Mouse (Mus musculus): ENCODE measurements around the gene Snx29. TPM values are rescaled to one million over a fixed set of nuclear protein-coding genes. Genes with fewer than 3 reads are reported as not detected.

Gene Snx29
- polyA plus RNA-seq, 1 experiment from 2014 or later, result 16.0 TPM

DNA sequence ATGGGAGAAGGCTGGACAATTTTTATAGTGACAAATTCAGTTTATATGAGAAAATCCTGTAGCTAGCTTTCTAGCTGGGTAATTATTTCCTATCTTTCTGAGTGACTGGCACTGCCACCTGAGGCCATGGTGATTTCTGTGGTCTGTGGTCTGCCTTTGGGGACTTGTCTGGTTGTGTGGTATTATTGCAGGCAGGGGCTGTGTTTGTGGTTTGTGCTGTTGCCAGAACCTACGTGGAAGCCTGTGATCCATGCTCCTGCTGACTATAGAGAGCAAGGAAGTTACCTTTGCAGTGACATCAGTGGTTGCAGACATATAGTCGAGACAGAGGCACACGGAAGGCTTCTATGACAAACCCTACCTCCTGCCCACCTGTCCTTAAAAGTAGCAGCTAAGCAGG lies 298.3 kb downstream of the Snx29 start:
- Histone ChIP-seq H3K4me2 (replicated peaks) (no peak overlapping the region), H3K9ac (no peak overlapping the region), H3K27me3 (no peaks in the 10 kb centered on the region), H3K9me3 (0 out of 2 replicates have a peak, but pooled peaks cover 5% of the 10 kb centered on the region), H3K36me3 (no peaks in the 10 kb centered on the region), H3K4me1 (no peaks in the 10 kb centered on the region), H3K27ac (no peak overlapping the region), H3K4me3 (no peak overlapping the region)
- WGBS, result 87% methylated on average over 3 of the region's 3 CpGs
- ATAC-seq (ENCODE audit: insufficient number of reproducible peaks, insufficient read depth, low FRiP score, low TSS enrichment), result no peak

GRCm38 (mm10) chr16:11621664-11622063 lies 299.0 kb downstream of the Snx29 start:
- Histone ChIP-seq H3K4me3 (no peak overlapping the region), H3K27me3 (no peaks in the 10 kb centered on the region), H3K27ac (no peak overlapping the region), H3K9ac (no peak overlapping the region), H3K9me3 (0 out of 2 replicates have a peak, but pooled peaks cover 3% of the 10 kb centered on the region), H3K36me3 (no peaks in the 10 kb centered on the region), H3K4me1 (no peaks in the 10 kb centered on the region), H3K4me2 (replicated peaks) (no peak overlapping the region)
- WGBS, result 85% methylated on average over 1 of the region's 1 CpGs
- no peak; the same call in 1 of the 2 replicates for ATAC-seq (ENCODE audit: insufficient number of reproducible peaks, insufficient read depth, low FRiP score, low TSS enrichment)

- Histone ChIP-seq H3K9ac (no peak overlapping the region), H3K27me3 (no peaks in the 10 kb centered on the region), H3K4me3 (no peak overlapping the region), H3K9me3 (no peaks in the 10 kb centered on the region), H3K36me3 (no peaks in the 10 kb centered on the region), H3K27ac (no peak overlapping the region), H3K4me2 (replicated peaks) (no peak overlapping the region), H3K4me1 (no peaks in the 10 kb centered on the region)
- 86% methylated on average over 3 of the region's 3 CpGs for WGBS
- ATAC-seq (ENCODE audit: insufficient number of reproducible peaks, insufficient read depth, low FRiP score, low TSS enrichment), result no peak
Observed at GRCm38 (mm10) chr16:11623032-11623431, 300.3 kb downstream of the Snx29 start.

DNA sequence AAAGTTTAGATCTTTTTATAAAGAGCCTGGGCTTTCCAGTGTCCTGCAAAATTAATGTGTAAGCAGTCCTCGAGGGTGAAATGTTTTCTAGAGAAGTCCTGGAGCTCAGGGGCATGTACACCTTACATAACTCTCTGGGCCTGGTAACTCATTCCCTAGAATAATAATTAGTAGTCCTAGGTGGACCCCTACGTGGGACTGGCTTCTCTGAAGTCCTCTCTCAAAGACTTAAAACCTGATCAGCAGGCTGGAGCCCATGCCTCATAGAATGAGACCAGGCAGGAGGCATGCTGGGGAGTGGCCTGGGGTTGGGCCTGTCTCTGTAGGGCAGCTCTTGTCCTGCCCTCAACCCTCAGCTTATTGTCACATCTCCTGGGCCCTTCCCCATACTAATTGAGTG lies 301.4 kb downstream of the Snx29 start:
- H3K4me2 ChIP-seq (replicated peaks), result no peak overlapping the region
- no peaks in the 10 kb centered on the region for H3K4me1 ChIP-seq
- no peaks in the 10 kb centered on the region for H3K27me3 ChIP-seq
- ATAC-seq (ENCODE audit: insufficient number of reproducible peaks, insufficient read depth, low FRiP score, low TSS enrichment), result no peak
- H3K4me3 ChIP-seq, result no peak overlapping the region
- H3K36me3 ChIP-seq, result no peaks in the 10 kb centered on the region
- WGBS, result 73% methylated on average over 2 of the region's 2 CpGs
- H3K9ac ChIP-seq, result no peak overlapping the region
- no peak overlapping the region for H3K27ac ChIP-seq
- H3K9me3 ChIP-seq, result no peaks in the 10 kb centered on the region

DNA sequence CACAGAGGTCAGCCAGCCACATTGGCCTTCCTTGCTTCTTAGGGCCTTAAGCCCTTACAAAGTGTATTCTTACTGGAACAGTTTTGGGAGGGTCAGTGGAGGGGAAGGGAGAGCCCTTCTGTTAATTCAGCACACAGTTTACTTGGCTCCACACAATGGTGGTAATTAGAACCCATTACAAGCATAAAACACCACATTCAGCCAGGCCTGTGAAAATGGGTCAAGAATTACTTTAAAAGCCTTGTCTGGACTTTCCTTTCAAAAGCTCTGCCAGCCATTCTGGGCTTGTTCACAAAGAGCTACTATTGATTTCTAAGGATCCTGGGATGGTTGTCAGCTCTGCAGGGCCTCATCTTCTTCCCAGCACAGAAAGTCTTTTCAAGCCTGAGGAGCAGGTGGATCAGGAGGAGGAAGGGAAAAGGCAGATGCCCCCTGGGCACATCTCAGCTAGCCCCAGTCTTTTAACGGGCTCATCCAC lies 303.3 kb downstream of the Snx29 start:
- H3K4me3 ChIP-seq, result no peak overlapping the region
- no peaks in the 10 kb centered on the region for H3K27me3 ChIP-seq
- H3K4me1 ChIP-seq, result no peaks in the 10 kb centered on the region
- no peak overlapping the region for H3K9ac ChIP-seq
- no peak for ATAC-seq (ENCODE audit: insufficient number of reproducible peaks, insufficient read depth, low FRiP score, low TSS enrichment)
- no peaks in the 10 kb centered on the region for H3K9me3 ChIP-seq
- H3K27ac ChIP-seq, result no peak overlapping the region
- 35% methylated on average over 1 of the region's 1 CpGs for WGBS
- H3K36me3 ChIP-seq, result no peaks in the 10 kb centered on the region
- H3K4me2 ChIP-seq (replicated peaks), result no peak overlapping the region

- H3K27me3 ChIP-seq, result no peaks in the 10 kb centered on the region
- WGBS, result 75% methylated on average over 2 of the region's 2 CpGs
Observed at GRCm38 (mm10) chr16:11626616-11627015, 303.9 kb downstream of the Snx29 start.

DNA sequence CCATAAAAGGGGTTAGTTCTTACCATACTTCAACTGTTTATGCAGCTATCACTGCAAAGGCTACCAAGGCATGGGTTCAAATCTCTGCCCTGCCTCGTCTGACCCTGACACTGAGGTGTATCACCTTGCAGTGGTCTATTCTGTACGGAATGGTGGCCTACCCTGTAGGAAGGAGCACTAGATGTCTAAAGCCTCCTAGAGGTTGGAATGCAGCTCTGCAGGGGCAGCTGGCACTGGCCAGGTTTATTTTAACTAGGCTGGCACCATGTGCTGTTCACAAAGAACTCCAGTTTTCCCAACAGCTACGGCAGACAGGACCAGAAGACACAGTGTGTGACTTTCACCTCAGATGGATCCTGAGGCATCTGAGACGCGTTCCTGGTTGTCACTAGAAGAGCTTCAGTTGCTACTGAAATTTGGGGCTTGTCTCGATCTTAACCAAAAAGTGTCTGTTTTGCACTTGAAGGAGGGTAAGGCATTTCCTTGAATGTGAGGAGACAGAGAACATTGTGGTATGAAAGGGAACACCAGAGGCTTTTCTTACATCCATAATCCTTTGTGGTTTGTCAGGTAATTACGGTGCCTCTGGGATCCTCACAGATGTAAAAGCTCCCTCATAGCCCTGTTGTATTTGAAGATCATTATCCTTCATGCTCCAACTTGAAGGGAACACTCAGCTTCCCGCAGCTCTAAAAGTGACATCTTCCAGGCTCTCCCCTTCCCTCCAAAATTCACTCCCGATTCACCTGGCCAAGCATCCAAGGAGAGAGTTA lies 305.3 kb downstream of the Snx29 start:
- H3K4me1 ChIP-seq, result no peaks in the 10 kb centered on the region
- no peaks in the 10 kb centered on the region for H3K27me3 ChIP-seq
- no peak overlapping the region for H3K27ac ChIP-seq
- H3K4me3 ChIP-seq, result no peak overlapping the region
- WGBS, result 74% methylated on average over 9 of the region's 9 CpGs
- no peak overlapping the region for H3K4me2 ChIP-seq (replicated peaks)
- ATAC-seq (ENCODE audit: insufficient number of reproducible peaks, insufficient read depth, low FRiP score, low TSS enrichment), result no peak
- H3K36me3 ChIP-seq, result no peaks in the 10 kb centered on the region
- no peaks in the 10 kb centered on the region for H3K9me3 ChIP-seq
- no peak overlapping the region for H3K9ac ChIP-seq

More at GRCm38 (mm10) chr16:11626616-11627015, 303.9 kb downstream of the Snx29 start:
- Histone ChIP-seq H3K4me3 (no peak overlapping the region), H3K9me3 (no peaks in the 10 kb centered on the region), H3K27ac (no peak overlapping the region), H3K36me3 (no peaks in the 10 kb centered on the region), H3K4me2 (replicated peaks) (no peak overlapping the region), H3K4me1 (no peaks in the 10 kb centered on the region), H3K9ac (no peak overlapping the region)
- ATAC-seq (ENCODE audit: insufficient number of reproducible peaks, insufficient read depth, low FRiP score, low TSS enrichment), result no peak

DNA sequence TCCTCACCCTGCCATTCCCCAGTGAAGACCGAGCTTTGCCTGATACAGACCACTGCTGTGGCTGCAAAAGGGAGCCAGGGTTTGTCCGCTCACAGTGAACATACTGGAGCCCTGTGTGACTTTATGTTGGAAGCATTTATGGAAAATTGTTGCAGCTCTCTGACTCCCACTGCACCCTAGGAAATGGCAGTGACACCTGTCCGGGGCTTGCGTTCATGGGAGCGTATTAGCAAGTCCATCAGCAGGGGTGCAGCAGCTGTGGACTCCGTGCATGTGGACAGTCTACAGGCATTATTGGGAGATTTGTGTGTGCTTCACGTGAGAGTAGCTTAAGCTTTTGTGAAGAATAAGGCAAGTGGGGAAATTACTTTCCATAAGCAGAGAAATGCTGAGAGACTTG lies 307.0 kb downstream of the Snx29 start:
- ATAC-seq (ENCODE audit: insufficient number of reproducible peaks, insufficient read depth, low FRiP score, low TSS enrichment), result no peak
- H3K4me1 ChIP-seq, result no peaks in the 10 kb centered on the region
- no peak overlapping the region for H3K9ac ChIP-seq
- no peaks in the 10 kb centered on the region for H3K36me3 ChIP-seq
- no peaks in the 10 kb centered on the region for H3K9me3 ChIP-seq
- no peak overlapping the region for H3K4me2 ChIP-seq (replicated peaks)
- H3K27me3 ChIP-seq, result no peaks in the 10 kb centered on the region
- WGBS, result 88% methylated on average over 7 of the region's 7 CpGs
- no peak overlapping the region for H3K4me3 ChIP-seq
- no peak overlapping the region for H3K27ac ChIP-seq

DNA sequence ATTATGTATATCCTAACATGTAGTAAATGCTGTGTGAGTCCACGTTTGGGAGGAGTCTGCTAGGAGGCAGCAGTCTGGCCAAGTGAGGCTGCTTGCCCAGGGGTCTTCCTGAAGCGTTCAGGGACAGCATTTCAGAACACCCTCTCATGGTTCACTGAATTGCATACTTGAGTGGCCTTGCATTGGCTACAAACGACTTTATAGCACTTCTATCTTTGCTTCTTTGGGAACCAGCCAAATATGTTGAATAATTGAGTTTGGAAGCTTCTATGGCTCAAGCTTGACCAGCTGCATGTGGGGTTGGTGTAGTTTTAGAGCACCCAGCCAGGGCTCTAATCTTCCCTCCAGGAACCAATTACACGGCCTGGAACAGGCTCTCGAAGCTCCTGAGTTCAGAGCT lies 307.8 kb downstream of the Snx29 start:
- no peaks in the 10 kb centered on the region for H3K9me3 ChIP-seq
- no peaks in the 10 kb centered on the region for H3K27me3 ChIP-seq
- no peaks in the 10 kb centered on the region for H3K4me1 ChIP-seq
- H3K36me3 ChIP-seq, result no peaks in the 10 kb centered on the region
- ATAC-seq (ENCODE audit: insufficient number of reproducible peaks, insufficient read depth, low FRiP score, low TSS enrichment), result no peak
- no peak overlapping the region for H3K4me2 ChIP-seq (replicated peaks)
- no peak overlapping the region for H3K27ac ChIP-seq
- H3K4me3 ChIP-seq, result no peak overlapping the region
- WGBS, result 61% methylated on average over 5 of the region's 5 CpGs
- no peak overlapping the region for H3K9ac ChIP-seq

DNA sequence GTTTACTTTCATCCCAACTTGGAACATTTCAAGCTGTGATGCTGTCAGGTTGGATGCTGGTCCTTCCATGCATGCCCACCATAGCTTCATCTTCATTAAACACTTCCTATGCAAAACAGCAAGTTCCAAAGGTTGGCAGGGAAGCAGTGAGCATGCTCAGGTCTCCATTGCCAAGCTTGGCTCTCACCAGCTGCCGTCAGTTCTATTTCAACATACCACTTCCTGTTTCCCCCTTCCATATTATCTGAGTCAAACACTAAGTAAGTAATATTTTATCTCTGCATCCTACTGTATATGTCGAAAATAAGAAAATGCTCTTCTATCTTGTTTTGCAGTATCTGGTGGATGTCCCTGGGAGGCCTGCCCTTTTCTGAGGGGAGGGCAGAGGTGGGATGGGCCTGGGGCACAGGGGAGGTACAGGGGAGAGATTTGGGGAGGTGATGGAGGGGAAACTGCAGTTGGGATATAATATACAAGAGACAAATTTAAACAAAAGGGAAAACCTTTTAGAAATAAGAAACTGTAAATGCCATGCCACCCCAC lies 309.6 kb downstream of the Snx29 start:
- Histone ChIP-seq H3K9me3 (no peaks in the 10 kb centered on the region), H3K4me1 (peaks cover 6% of the 10 kb centered on the region), H3K36me3 (no peaks in the 10 kb centered on the region), H3K4me2 (replicated peaks) (no peak overlapping the region), H3K4me3 (no peak overlapping the region), H3K9ac (no peak overlapping the region), H3K27me3 (no peaks in the 10 kb centered on the region; the same call in 1 of the 2 replicates), H3K27ac (no peak overlapping the region)
- WGBS, result 77% methylated on average over 2 of the region's 2 CpGs
- ATAC-seq (ENCODE audit: insufficient number of reproducible peaks, insufficient read depth, low FRiP score, low TSS enrichment), result no peak

- Histone ChIP-seq H3K4me3 (no peak overlapping the region), H3K9ac (no peak overlapping the region), H3K27ac (no peak overlapping the region), H3K36me3 (no peaks in the 10 kb centered on the region), H3K4me1 (peaks cover 9% of the 10 kb centered on the region), H3K9me3 (no peaks in the 10 kb centered on the region), H3K27me3 (no peaks in the 10 kb centered on the region; the same call in 1 of the 2 replicates), H3K4me2 (replicated peaks) (no peak overlapping the region)
- 65% methylated on average over 7 of the region's 7 CpGs for WGBS
- no peak for ATAC-seq (ENCODE audit: insufficient number of reproducible peaks, insufficient read depth, low FRiP score, low TSS enrichment)
Observed at GRCm38 (mm10) chr16:11636196-11636733, 313.6 kb downstream of the Snx29 start.

- Histone ChIP-seq H3K4me1 (peaks cover 9% of the 10 kb centered on the region), H3K9me3 (no peaks in the 10 kb centered on the region), H3K36me3 (no peaks in the 10 kb centered on the region), H3K4me2 (replicated peaks) (no peak overlapping the region), H3K27ac (no peak overlapping the region), H3K4me3 (no peak overlapping the region), H3K9ac (no peak overlapping the region), H3K27me3 (no peaks in the 10 kb centered on the region; the same call in 1 of the 2 replicates)
- ATAC-seq (ENCODE audit: insufficient number of reproducible peaks, insufficient read depth, low FRiP score, low TSS enrichment), result peak; percentile 47; the same call in 1 of the 2 replicates
- WGBS, result 5% methylated on average over 3 of the region's 3 CpGs
Observed at GRCm38 (mm10) chr16:11636902-11637301, 314.2 kb downstream of the Snx29 start.
